Mouse (Mus musculus): ENCODE results near the gene Gast.
A peak's percentile ranks its signal among the peaks of the same experiment; 100 is the strongest.

Gene Gast

GRCm38 (mm10) chr11:100362209-100362978 lies 28.2 kb downstream of the Gast start:
- peak; percentile 49 for DNase-seq (ENCODE audit: low read depth, low spot score)

- DNase-seq (ENCODE audit: low read depth, low spot score): no peak
Observed at GRCm38 (mm10) chr11:100362979-100363562, 28.9 kb downstream of the Gast start.

GRCm38 (mm10) chr11:100369145-100369544 lies 34.9 kb downstream of the Gast start:
- no peak for DNase-seq (ENCODE audit: low read depth, low spot score)

GRCm38 (mm10) chr11:100369822-100370221 lies 35.6 kb downstream of the Gast start:
- no peak for DNase-seq (ENCODE audit: low read depth, low spot score)

- no peak for DNase-seq (ENCODE audit: low read depth, low spot score)
Observed at GRCm38 (mm10) chr11:100371981-100372558, 37.9 kb downstream of the Gast start.

DNA sequence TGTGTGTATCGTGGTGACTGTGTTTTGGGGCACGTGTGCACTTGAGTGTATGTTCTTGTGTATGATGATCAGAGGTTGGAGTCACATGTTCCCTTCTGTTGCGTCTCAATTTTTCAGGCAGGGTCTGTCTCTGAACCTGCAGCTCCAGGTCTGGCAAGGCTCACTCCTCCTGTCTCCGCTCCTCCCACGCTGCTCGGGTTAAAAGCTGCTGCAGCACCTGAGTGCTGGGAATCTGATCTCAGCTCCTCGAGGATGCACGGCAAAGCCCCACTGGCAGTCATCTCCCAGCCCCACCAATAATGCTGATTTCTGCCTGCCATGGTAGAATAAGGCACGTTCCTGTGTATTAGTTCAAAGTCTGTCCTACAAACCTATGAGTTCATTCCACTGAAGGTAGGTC lies 40.9 kb downstream of the Gast start:
- no peak for DNase-seq (ENCODE audit: low read depth, low spot score)

DNA sequence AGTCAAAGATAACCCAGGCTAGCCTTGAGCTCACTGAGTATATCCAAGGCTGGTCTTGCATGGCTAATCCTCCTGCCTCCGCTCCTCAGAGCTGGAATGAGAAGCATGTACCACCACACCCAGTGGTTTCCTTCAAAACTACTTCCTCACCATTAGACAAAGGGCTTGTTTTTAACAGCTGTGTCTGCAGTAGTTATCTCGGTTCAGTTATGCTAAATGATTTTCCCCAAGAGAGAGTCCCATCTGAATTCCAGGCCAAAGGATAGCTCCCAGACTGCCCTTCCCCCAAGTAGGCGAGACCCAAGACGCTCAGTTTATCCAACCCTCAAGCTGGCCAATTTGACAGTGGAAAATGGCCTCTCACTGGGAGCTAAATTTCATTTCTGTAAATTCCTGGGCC lies 41.8 kb downstream of the Gast start:
- DNase-seq (ENCODE audit: low read depth, low spot score): no peak

GRCm38 (mm10) chr11:100376746-100377389 lies 42.7 kb downstream of the Gast start:
- DNase-seq (ENCODE audit: low read depth, low spot score): no peak

DNA sequence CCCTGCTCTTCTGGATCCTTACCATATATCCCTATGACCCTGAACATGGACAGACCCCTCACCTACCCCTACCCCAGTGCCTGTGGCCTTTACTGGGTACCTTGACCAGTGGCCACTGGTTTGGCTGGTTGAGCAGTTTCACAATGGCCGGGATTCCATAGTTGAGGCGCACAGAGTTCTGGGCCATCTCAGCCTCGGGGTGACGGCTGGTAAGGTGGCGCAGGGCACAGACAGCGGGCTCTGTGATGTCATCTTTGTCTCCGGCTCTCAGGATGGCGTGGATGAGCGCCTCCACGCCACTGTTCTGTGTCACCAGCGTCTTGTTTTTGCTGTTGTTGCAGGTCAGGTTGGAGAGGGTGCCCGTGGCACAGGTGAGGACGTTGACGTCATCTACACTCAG lies 43.8 kb downstream of the Gast start:
- no peak for DNase-seq (ENCODE audit: low read depth, low spot score)

DNA sequence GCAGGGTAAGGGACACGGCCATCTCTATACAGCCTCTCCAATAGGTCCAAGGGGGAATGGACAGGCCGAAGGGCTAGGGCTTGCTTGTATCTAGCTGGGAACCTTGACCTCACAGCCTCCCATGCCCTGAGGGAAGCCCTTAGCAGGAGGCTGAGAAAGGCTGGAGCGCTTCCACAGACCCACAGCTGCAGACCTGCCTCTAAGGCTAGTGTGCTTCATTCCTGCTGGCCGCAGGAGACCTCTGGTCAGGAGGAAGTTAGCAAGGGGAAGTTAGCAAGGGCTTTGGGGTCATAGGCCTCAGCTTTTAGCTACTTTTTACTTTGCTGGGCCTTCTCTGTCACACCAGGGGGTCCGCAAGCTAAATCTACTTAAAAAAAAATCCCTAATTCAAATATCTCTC lies 44.2 kb downstream of the Gast start:
- no peak for DNase-seq (ENCODE audit: low read depth, low spot score)

GRCm38 (mm10) chr11:100379311-100379710 lies 45.1 kb downstream of the Gast start:
- DNase-seq (ENCODE audit: low read depth, low spot score): no peak

DNA sequence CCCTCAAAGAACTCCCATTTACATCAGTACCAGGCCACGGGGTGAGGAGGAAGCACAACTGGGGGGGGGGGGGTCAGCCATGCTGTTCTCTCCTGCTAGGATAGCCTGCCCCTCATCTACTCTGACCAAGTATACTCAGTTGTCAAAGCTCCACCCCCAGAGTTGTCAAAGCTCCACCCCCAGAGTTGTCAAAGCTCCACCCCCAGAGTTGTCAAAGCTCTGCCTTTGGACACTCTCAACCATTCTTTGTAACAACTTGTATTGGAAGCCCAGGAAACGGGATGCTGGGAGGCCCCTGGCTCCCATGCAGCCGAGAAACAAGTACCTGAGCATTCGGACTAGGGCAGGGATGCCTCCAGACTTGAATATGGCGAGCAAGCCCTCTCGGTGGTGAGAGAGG lies 48.5 kb downstream of the Gast start:
- no peak for DNase-seq (ENCODE audit: low read depth, low spot score)

- DNase-seq (ENCODE audit: low read depth, low spot score): no peak
Observed at GRCm38 (mm10) chr11:100385016-100385415, 50.8 kb downstream of the Gast start.

GRCm38 (mm10) chr11:100386586-100386985 lies 52.4 kb downstream of the Gast start:
- no peak for DNase-seq (ENCODE audit: low read depth, low spot score)
